Mouse (Mus musculus): ENCODE measurements around the gene Polr2l.

- TF ChIP-seq CTCF (IDR thresholded peaks at IDR 0.05; ENCODE audit: control insufficient read depth, insufficient read depth, insufficient replicate concordance, low read depth, low read length) (no peak), POLR2A (IDR thresholded peaks at IDR 0.05; ENCODE audit: control insufficient read depth, low read depth, low read length) (0 out of 2 replicates have a peak, but pooled peaks have one; percentile 26)
These were observed 39.6 kb downstream of the Polr2l start for GRCm38 (mm10) chr7:141435129-141435855.
